Mouse (Mus musculus): Measurements from ENCODE around the gene Gfi1. TPM values are rescaled to one million over a fixed set of nuclear protein-coding genes. Genes with fewer than 3 reads are reported as not detected.

The Gfi1 gene
- total RNA-seq (2012; rRNA removed) (1.2 and 1.4 TPM in 2 replicates), total RNA-seq (2014; rRNA removed) (1.5 TPM in 2 replicates), polyA plus RNA-seq (2012; ENCODE audit: insufficient read length, low read depth) (0.99 and 1.2 TPM in 2 replicates)

- Histone ChIP-seq H3K4me3 (replicated peaks in 1 of 3; ENCODE audit: low read depth in 2 of 3, low read length in 2 of 3, poor library complexity in 1 of 3) (peak within 1 kb of the TSS; percentile 55 to 65 (median 58)), H3K9me3 (replicated peaks; ENCODE audit: low read length) (peaks cover 40% of the 10 kb centered on the region), H3K79me2 (replicated peaks; ENCODE audit: control insufficient read depth, extremely low read depth, insufficient read depth, poor library complexity, severe bottlenecking) (no peaks in the 10 kb centered on the region), H3K36me3 (replicated peaks in 1 of 2; ENCODE audit: control insufficient read depth in 1 of 2, insufficient read depth in 1 of 2, low read length in 1 of 2) (peaks cover 7 to 24% of the 10 kb centered on the region in 2 experiments), H3K9ac (ENCODE audit: insufficient read depth, low read depth) (peak within 1 kb of the TSS; percentile 82), H3K27me3 (replicated peaks) (no peaks in the 10 kb centered on the region), H3K4me1 (ENCODE audit: control insufficient read depth in 1 of 2, insufficient read depth in 2 of 2) (peaks cover 4 to 37% of the 10 kb centered on the region in 2 experiments; a peak in 3 of 4 replicates), H3K27ac (ENCODE audit: insufficient read depth, low read depth) (peak within 1 kb of the TSS; percentile 63), H3K4me2 (ENCODE audit: insufficient read depth, low read depth, poor library complexity, severe bottlenecking) (peak within 1 kb of the TSS; percentile 93)
- in situ Hi-C loops (cut with MboI; ENCODE audit: low pct_ligation_motif_present, low pct_unique_long_range_greater_than_20kb, low sequenced_read_pairs): no loop called here
- DNase-seq (ENCODE audit: extremely low read depth): peak; percentile 88
- dilution Hi-C loops (cut with MboI; ENCODE audit: extremely low pct_ligation_motif_present, extremely low pct_unique_long_range_greater_than_20kb, low sequenced_read_pairs): no loop called here
- TF ChIP-seq MEF2A (IDR thresholded peaks at IDR 0.05; ENCODE audit: borderline replicate concordance, low read depth, low read length): no peak
- TF ChIP-seq BHLHE40 (IDR thresholded peaks at IDR 0.05; ENCODE audit: low read depth, low read length): peak; percentile 83
- TF ChIP-seq SIN3A (IDR thresholded peaks at IDR 0.05; ENCODE audit: low read length): no peak; the same call in 1 of the 2 replicates
- TF ChIP-seq KAT2A (IDR thresholded peaks at IDR 0.05; ENCODE audit: insufficient replicate concordance, low read length): no peak
- peak; percentile 70 for TF ChIP-seq MAX (IDR thresholded peaks at IDR 0.05; ENCODE audit: low read length)
- TF ChIP-seq POLR2A (IDR thresholded peaks at IDR 0.05; ENCODE audit: low read depth, low read length): peak; percentile 46
- no peak for TF ChIP-seq ZC3H11A (IDR thresholded peaks at IDR 0.05; ENCODE audit: low read depth, low read length)
- TF ChIP-seq ZMIZ1 (IDR thresholded peaks at IDR 0.05; ENCODE audit: low read depth, low read length): peak; percentile 18; the same call in 1 of the 2 replicates
- no peak; the same call in none of the 2 replicates for TF ChIP-seq RAD21 (IDR thresholded peaks at IDR 0.05; ENCODE audit: low read depth, low read length)
- TF ChIP-seq MYC (IDR thresholded peaks at IDR 0.05; ENCODE audit: low read depth, low read length): no peak
- TF ChIP-seq SMC3 (IDR thresholded peaks at IDR 0.05; ENCODE audit: low read depth, low read length): no peak
- TF ChIP-seq JUN (IDR thresholded peaks at IDR 0.05; ENCODE audit: insufficient read depth, low read depth, low read length): no peak
- no peak; the same call in 1 of the 2 replicates for TF ChIP-seq EP300 (IDR thresholded peaks at IDR 0.05; ENCODE audit: low read length)
- no peak for TF ChIP-seq PAX5 (IDR thresholded peaks at IDR 0.05; ENCODE audit: low read length)
- TF ChIP-seq MXI1 (IDR thresholded peaks at IDR 0.05; ENCODE audit: low read depth, low read length): peak; percentile 41; the same call in 1 of the 2 replicates
- no peak for TF ChIP-seq ZKSCAN1 (IDR thresholded peaks at IDR 0.05; ENCODE audit: borderline replicate concordance, low read depth, low read length)
- TF ChIP-seq GABPA (IDR thresholded peaks at IDR 0.05; ENCODE audit: insufficient replicate concordance, low read depth, low read length): no peak
- TF ChIP-seq ZNF384 (IDR thresholded peaks at IDR 0.05; ENCODE audit: low read depth, low read length): peak; percentile 96
- TF ChIP-seq TCF12 (IDR thresholded peaks at IDR 0.05; ENCODE audit: low read depth, low read length): peak; percentile 60; the same call in 1 of the 2 replicates
- no peak for TF ChIP-seq CHD1 (IDR thresholded peaks at IDR 0.05; ENCODE audit: low read depth, low read length)
- TF ChIP-seq MAFK (IDR thresholded peaks at IDR 0.05; ENCODE audit: insufficient replicate concordance, low read length): no peak
- TF ChIP-seq USF2 (conservative IDR thresholded peaks at IDR 0.05; ENCODE audit: low read depth, low read length): no peak
- TF ChIP-seq TBP (conservative IDR thresholded peaks at IDR 0.05; ENCODE audit: low read depth, low read length): no peak
- peak; percentile 46 for TF ChIP-seq ETS1 (conservative IDR thresholded peaks at IDR 0.05; ENCODE audit: low read depth, low read length)
- no peak for TF ChIP-seq IRF4 (IDR thresholded peaks at IDR 0.05; ENCODE audit: low read depth, low read length)
- TF ChIP-seq ELF1 (IDR thresholded peaks at IDR 0.05; ENCODE audit: low read depth, low read length): peak; percentile 35; the same call in 1 of the 2 replicates
- no peak for TF ChIP-seq UBTF (IDR thresholded peaks at IDR 0.05; ENCODE audit: low read depth, low read length)
- peak; percentile 71 for TF ChIP-seq CHD2 (IDR thresholded peaks at IDR 0.05; ENCODE audit: low read length)
- TF ChIP-seq RCOR1 (conservative IDR thresholded peaks at IDR 0.05; ENCODE audit: low read depth, low read length): no peak
- no peak for TF ChIP-seq HCFC1 (IDR thresholded peaks at IDR 0.05; ENCODE audit: low read depth, low read length)
- no peak for TF ChIP-seq NELFE (IDR thresholded peaks at IDR 0.05; ENCODE audit: low read depth, low read length)
- TF ChIP-seq MAZ (IDR thresholded peaks at IDR 0.05; ENCODE audit: low read depth, low read length): peak; percentile 72; the same call in 1 of the 2 replicates
- no peak for TF ChIP-seq POLR2AphosphoS2 (IDR thresholded peaks at IDR 0.05; ENCODE audit: low read depth, low read length)
- no peak for TF ChIP-seq JUND (conservative IDR thresholded peaks at IDR 0.05; ENCODE audit: low read depth, low read length)
- TF ChIP-seq USF1 (IDR thresholded peaks at IDR 0.05; ENCODE audit: low read depth, low read length): no peak
- no peak for TF ChIP-seq CTCF (conservative IDR thresholded peaks at IDR 0.05 in 1 of 2, IDR thresholded peaks at IDR 0.05 in 1 of 2; ENCODE audit: low read depth in 2 of 2, low read length in 2 of 2)
- TF ChIP-seq E2F4 (IDR thresholded peaks at IDR 0.05; ENCODE audit: insufficient replicate concordance, low read depth, low read length): no peak
- no peak for TF ChIP-seq NRF1 (IDR thresholded peaks at IDR 0.05; ENCODE audit: low read depth, low read length)
These were observed at the start of gene Gfi1 for GRCm38 (mm10) chr5:107725435-107726261. Gene Gfi1, minus strand, starts transcription at chr5:107726036.

Data from CH12.LX (cell line).